Mouse (Mus musculus) limb, embryonic 11.5 days (tissue): ENCODE results near the gene Mfsd1. TPM values are rescaled to one million over a fixed set of nuclear protein-coding genes. Genes with fewer than 3 reads are reported as not detected.
A peak's percentile ranks its signal among the peaks of the same experiment; 100 is the strongest.

Experiments
- ATAC-seq: fragments of 200-750 bp; cut with Nextera tagmentation; 2 replicates; pipeline ENCODE4 v1.8.0; 2017; ENCODE audit warnings: low read depth; ENCODE audit not compliant: insufficient number of reproducible peaks, low FRiP score, low TSS enrichment
- DNase-seq: peaks from one replicate; pipeline ENCODE4 v3.0.0-alpha.2; 2015; ENCODE audit warnings: low spot score
- H3K27ac ChIP-seq: fragments of 300-500 bp; sonication (generic); replicated peaks from 2 replicates; pipeline ENCODE4 v1.5.1; 2014; ENCODE audit warnings: low read depth, mild to moderate bottlenecking, low read length
- H3K27me3 ChIP-seq: fragments of 300-500 bp; sonication (generic); 2 replicates; pipeline ENCODE4 v1.6.1; 2014; ENCODE audit warnings: mild to moderate bottlenecking, low read length, mixed read lengths; ENCODE audit not compliant: control insufficient read depth, insufficient read depth
- H3K36me3 ChIP-seq: fragments of 300-500 bp; sonication (generic); 2 replicates; pipeline ENCODE4 v1.6.1; 2014; ENCODE audit warnings: mild to moderate bottlenecking, low read length, moderate library complexity, mixed read lengths; ENCODE audit not compliant: control insufficient read depth, insufficient read depth
- H3K4me1 ChIP-seq: fragments of 300-500 bp; sonication (generic); 2 replicates; pipeline ENCODE4 v1.6.1; 2014; ENCODE audit warnings: low read length, mixed read lengths; ENCODE audit not compliant: control insufficient read depth, insufficient read depth
- H3K4me2 ChIP-seq: fragments of 300-500 bp; sonication (generic); 2 replicates; pipeline ENCODE4 v1.6.1; 2014; ENCODE audit warnings: low read depth, mild to moderate bottlenecking, moderate library complexity; ENCODE audit not compliant: severe bottlenecking
- H3K4me3 ChIP-seq: fragments of 300-500 bp; sonication (generic); 2 replicates; pipeline ENCODE4 v1.5.1; 2014; ENCODE audit warnings: low read depth, low read length
- H3K9ac ChIP-seq: fragments of 300-500 bp; sonication (generic); 2 replicates; pipeline ENCODE4 v1.6.1; 2014; ENCODE audit warnings: mild to moderate bottlenecking, low read length
- H3K9me3 ChIP-seq: fragments of 300-500 bp; sonication (generic); 2 replicates; pipeline ENCODE4 v1.6.1; 2016; ENCODE audit warnings: low read length; ENCODE audit not compliant: control insufficient read depth
- WGBS: fragments of 180-500 bp; shearing (Covaris S2); extraction: QIAGEN DNeasy Blood & Tissue Kit; methylation state at CpG from one replicate; pipeline ENCODE4 v1.1.7; 2014; 5-methylcytosine and 5-hydroxymethylcytosine counted together
- polyA plus RNA-seq: library from polyadenylated mRNA; unstranded; fragments of >200 nt; fragmentation: Nextera tagmentation; extraction: Ambion mirVana; gene quantifications from 2 replicates; pipeline ENCODE4 v1.2.1, GENCODE M21; 2014

The Mfsd1 gene
- polyA plus RNA-seq, 1 experiment from 2014 or later: 62.6 TPM

GRCm38 (mm10) chr3:67564731-67565357, 17.7 kb upstream of the Mfsd1 start:
- ATAC-seq (no peak), DNase-seq (no peak)
- Histone ChIP-seq H3K4me3 (no peak overlapping the region), H3K9me3 (no peaks in the 10 kb centered on the region), H3K4me1 (no peaks in the 10 kb centered on the region), H3K9ac (no peak overlapping the region), H3K27me3 (no peaks in the 10 kb centered on the region), H3K36me3 (no peaks in the 10 kb centered on the region), H3K27ac (no peak overlapping the region), H3K4me2 (no peak overlapping the region)
- WGBS: 69% methylated on average over 5 of the region's 5 CpGs

- Histone ChIP-seq H3K9ac (no peak overlapping the region), H3K27ac (no peak overlapping the region), H3K4me2 (no peak overlapping the region), H3K4me1 (no peaks in the 10 kb centered on the region), H3K9me3 (no peaks in the 10 kb centered on the region), H3K4me3 (no peak overlapping the region), H3K36me3 (no peaks in the 10 kb centered on the region), H3K27me3 (no peaks in the 10 kb centered on the region)
- ATAC-seq: no peak
- WGBS: 74% methylated on average over 8 of the region's 8 CpGs
- no peak for DNase-seq
Measured at GRCm38 (mm10) chr3:67565540-67566227, 16.9 kb upstream of the Mfsd1 start.

GRCm38 (mm10) chr3:67568015-67568618, 14.4 kb upstream of the Mfsd1 start:
- Histone ChIP-seq H3K4me3 (no peak overlapping the region), H3K4me2 (no peak overlapping the region)
- ATAC-seq: no peak

DNA sequence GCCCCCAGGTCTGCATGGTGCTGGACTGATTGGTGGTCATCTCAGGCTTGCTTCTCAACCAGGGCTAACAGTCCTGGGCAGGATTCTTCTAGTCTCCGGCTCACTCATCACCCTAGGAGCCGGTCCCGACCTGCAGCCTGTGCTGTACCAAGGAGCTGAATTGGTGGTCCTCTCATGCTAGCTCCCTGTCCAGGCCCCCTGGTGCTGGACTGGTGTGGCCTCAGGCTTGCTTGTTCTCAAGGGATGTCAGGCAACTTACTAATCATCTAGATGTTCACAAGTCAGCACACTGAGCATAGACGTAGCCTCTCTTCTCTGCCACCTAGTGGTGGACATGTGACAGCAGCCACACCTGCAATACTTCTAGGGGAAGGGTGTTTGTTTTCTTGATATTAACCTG, 9.6 kb upstream of the Mfsd1 start:
- Histone ChIP-seq H3K9me3 (no peaks in the 10 kb centered on the region), H3K9ac (no peak overlapping the region), H3K4me2 (no peak overlapping the region), H3K27me3 (no peaks in the 10 kb centered on the region), H3K4me1 (no peaks in the 10 kb centered on the region), H3K36me3 (no peaks in the 10 kb centered on the region), H3K27ac (no peak overlapping the region), H3K4me3 (no peak overlapping the region)
- ATAC-seq (no peak), DNase-seq (peak; percentile 39)
- WGBS: 62% methylated on average over 4 of the region's 4 CpGs

More at GRCm38 (mm10) chr3:67568015-67568618, 14.4 kb upstream of the Mfsd1 start:
- Histone ChIP-seq H3K9ac (no peak overlapping the region), H3K27ac (no peak overlapping the region), H3K36me3 (no peaks in the 10 kb centered on the region), H3K27me3 (no peaks in the 10 kb centered on the region), H3K4me1 (no peaks in the 10 kb centered on the region), H3K9me3 (no peaks in the 10 kb centered on the region)
- DNase-seq: peak; percentile 79
- WGBS: 29% methylated on average over 17 of the region's 17 CpGs

DNA sequence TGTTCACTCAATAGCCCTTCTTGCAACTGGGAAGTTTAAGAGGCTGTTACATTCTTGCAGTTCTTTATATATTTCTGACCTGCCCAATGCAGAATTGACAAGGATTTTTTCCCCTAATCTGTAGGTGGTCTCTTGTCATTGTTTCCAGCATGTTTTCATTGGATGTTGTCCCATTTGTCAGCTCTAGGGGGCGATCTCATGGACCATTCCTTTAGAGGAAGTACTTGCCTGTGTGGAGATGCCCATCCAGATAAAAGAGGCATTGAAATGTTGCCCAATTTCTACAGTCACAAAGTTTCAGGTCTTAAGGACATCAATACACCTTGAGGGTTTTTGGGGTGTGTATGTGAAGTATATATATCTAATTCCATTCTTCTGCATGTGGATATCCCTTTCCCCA, 9.0 kb upstream of the Mfsd1 start:
- DNase-seq (no peak), ATAC-seq (no peak)
- no peak overlapping the region for H3K27ac ChIP-seq
- no peaks in the 10 kb centered on the region for H3K4me1 ChIP-seq
- no peak overlapping the region for H3K4me2 ChIP-seq
- H3K9ac ChIP-seq: no peak overlapping the region
- H3K9me3 ChIP-seq: no peaks in the 10 kb centered on the region
- H3K4me3 ChIP-seq: no peak overlapping the region
- no peaks in the 10 kb centered on the region for H3K36me3 ChIP-seq
- WGBS: 0% methylated on average over 1 of the region's 1 CpGs
- H3K27me3 ChIP-seq: no peaks in the 10 kb centered on the region

GRCm38 (mm10) chr3:67576248-67576647, 6.3 kb upstream of the Mfsd1 start:
- ATAC-seq (no peak), DNase-seq (no peak)
- Histone ChIP-seq H3K4me1 (no peaks in the 10 kb centered on the region), H3K27ac (no peak overlapping the region), H3K27me3 (no peaks in the 10 kb centered on the region), H3K9me3 (no peaks in the 10 kb centered on the region), H3K36me3 (no peaks in the 10 kb centered on the region), H3K4me2 (no peak overlapping the region), H3K9ac (no peak overlapping the region), H3K4me3 (no peak overlapping the region)
- WGBS: 93% methylated on average over 2 of the region's 2 CpGs

DNA sequence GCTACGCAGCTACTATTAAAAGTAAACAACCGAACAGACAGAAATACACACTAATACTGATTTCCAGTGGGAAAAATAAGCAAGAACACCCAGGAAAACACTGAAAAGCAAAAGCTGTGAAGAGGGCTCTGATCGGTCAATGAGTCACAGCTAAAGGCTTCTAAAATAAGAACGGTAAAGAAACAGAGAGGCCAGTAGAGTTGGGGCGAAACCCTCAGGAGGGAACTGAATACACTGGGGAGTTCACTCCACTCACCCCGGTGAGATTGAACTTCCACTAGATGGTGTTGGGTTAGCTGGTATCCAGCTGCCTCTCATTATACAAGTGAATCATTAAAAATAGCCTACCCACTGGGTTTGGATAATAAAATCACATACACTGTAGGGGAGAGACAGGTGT, 5.8 kb upstream of the Mfsd1 start:
- H3K4me2 ChIP-seq: no peak overlapping the region
- H3K36me3 ChIP-seq: no peaks in the 10 kb centered on the region
- ATAC-seq: no peak
- H3K9me3 ChIP-seq: no peaks in the 10 kb centered on the region
- WGBS: 90% methylated on average over 6 of the region's 6 CpGs
- H3K27me3 ChIP-seq: no peaks in the 10 kb centered on the region
- no peaks in the 10 kb centered on the region for H3K4me1 ChIP-seq
- no peak for DNase-seq
- no peak overlapping the region for H3K4me3 ChIP-seq
- no peak overlapping the region for H3K27ac ChIP-seq
- no peak overlapping the region for H3K9ac ChIP-seq

DNA sequence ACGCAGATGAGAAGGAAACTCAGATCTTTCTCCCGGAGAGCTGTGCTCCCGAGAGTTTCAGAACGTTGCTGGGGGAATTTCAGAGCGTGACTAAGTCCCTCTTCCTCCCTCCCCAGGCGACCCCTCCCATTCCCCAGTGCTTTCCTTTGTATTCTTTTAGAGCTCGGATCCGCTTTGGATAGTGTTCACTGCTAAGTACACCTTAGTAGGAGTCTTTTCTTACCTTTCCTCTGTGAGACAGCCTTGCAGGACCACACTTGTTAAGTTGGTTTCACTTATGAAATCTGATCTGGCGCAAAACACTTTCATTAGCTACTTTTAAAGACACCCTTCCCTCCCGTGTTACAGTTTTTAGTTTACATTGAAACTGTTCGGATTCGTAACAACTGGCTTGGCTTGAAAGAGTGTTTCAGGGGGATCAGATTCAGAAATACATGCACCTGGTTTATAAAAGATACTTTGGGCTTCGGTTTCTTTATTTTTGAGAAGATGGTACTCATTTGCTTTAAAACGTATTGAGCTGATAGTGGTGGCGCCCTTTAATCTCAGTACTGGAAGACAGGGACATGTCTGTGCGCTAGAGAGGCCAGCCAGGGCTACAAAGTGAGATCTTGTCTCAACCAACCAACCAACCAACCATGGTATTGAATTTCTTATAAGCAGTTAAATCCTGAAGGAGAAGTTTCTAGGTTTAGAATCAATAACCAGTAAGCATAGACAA, 744 bp downstream of the Mfsd1 start:
- DNase-seq (no peak), ATAC-seq (no peak)
- H3K27ac ChIP-seq: no peak overlapping the region
- no peaks in the 10 kb centered on the region for H3K4me1 ChIP-seq
- H3K9me3 ChIP-seq: no peaks in the 10 kb centered on the region
- H3K4me2 ChIP-seq: peak overlapping the region; percentile 88
- H3K36me3 ChIP-seq: peaks cover 6% of the 10 kb centered on the region; the same call in 1 of the 2 replicates
- no peaks in the 10 kb centered on the region for H3K27me3 ChIP-seq
- WGBS: 21% methylated on average over 16 of the region's 16 CpGs
- peak overlapping the region; percentile 77 for H3K4me3 ChIP-seq
- peak overlapping the region; percentile 64 for H3K9ac ChIP-seq
